Mouse (Mus musculus) T-helper 17 cell (primary cell): Measurements from ENCODE around the gene Vmn2r120.
"Not testable (repeated sequence)": the region's sequence is repeated elsewhere in the genome, so short reads cannot be mapped to it uniquely, and the experiment has no call there.

ENCODE experiments used
- in situ Hi-C, 2 experiments: fragments of 300-600 bp; cut with MboI, MseI; formaldehyde crosslinking; loops; 1 replicate in 1 of 2; 2 replicates in 1 of 2; pipeline ENCODE4 v1.15.1; 2025; ENCODE audit warnings: high pct_unique_total_duplicates in 2 of 2

Gene Vmn2r120

GRCm38 (mm10) chr17:57545405-57545804, at the start of gene Vmn2r120:
Vmn2r120 (minus strand) TSS chr17:57545505.
- in situ Hi-C loops = no loop called here

- in situ Hi-C loops = not testable (repeated sequence)
Measured at GRCm38 (mm10) chr17:57587273-57587672, 42.0 kb upstream of the Vmn2r120 start.

GRCm38 (mm10) chr17:57574075-57574705, 28.9 kb upstream of the Vmn2r120 start:
- in situ Hi-C loops = no loop called here
